Mouse (Mus musculus) MEL (cell line): ENCODE data around the gene Atg2a.

Experiments used
- CTCF ChIP-seq, 3 experiments: IDR thresholded peaks in 2 of 3; conservative IDR thresholded peaks in 1 of 3; 2 replicates each; pipeline ENCODE4 v1.5.1; 2011 to 2012; ENCODE audit warnings: low read length in 3 of 3, low read depth in 2 of 3, mild to moderate bottlenecking in 2 of 3, improper control_type of control experiment in 1 of 3, inconsistent platforms in 1 of 3, mixed read lengths in 1 of 3, moderate library complexity in 1 of 3; ENCODE audit not compliant: control insufficient read depth in 1 of 3, insufficient read depth in 1 of 3, poor library complexity in 1 of 3, severe bottlenecking in 1 of 3
- E2F4 ChIP-seq: IDR thresholded peaks from 2 replicates; pipeline ENCODE4 v1.6.1; 2011; ENCODE audit warnings: low read depth, low read length, improper control_type of control experiment, borderline replicate concordance
- JUND ChIP-seq: IDR thresholded peaks from 2 replicates; pipeline ENCODE4 v1.6.1; 2011; ENCODE audit warnings: low read depth, mild to moderate bottlenecking, improper control_type of control experiment, low read length
- POLR2A ChIP-seq, 2 experiments: IDR thresholded peaks; 2 replicates each; pipeline ENCODE4 v1.6.1; 2011 to 2012; ENCODE audit warnings: low read length in 2 of 2, mild to moderate bottlenecking in 2 of 2, control low read depth in 1 of 2, improper control_type of control experiment in 1 of 2, low read depth in 1 of 2, moderate library complexity in 1 of 2; ENCODE audit not compliant: control insufficient read depth in 1 of 2, insufficient read depth in 1 of 2, poor library complexity in 1 of 2
- RCOR1 ChIP-seq: IDR thresholded peaks from 2 replicates; pipeline ENCODE4 v1.6.1; 2012; ENCODE audit warnings: low read depth, mild to moderate bottlenecking, inconsistent platforms, low read length, improper control_type of control experiment
- ZNF384 ChIP-seq: IDR thresholded peaks from 2 replicates; pipeline ENCODE4 v1.6.1; 2012; ENCODE audit warnings: low read depth, mild to moderate bottlenecking, inconsistent platforms, low read length, improper control_type of control experiment

- TF ChIP-seq RCOR1 (no peak), CTCF (IDR thresholded peaks at IDR 0.05 in 2 of 3, conservative IDR thresholded peaks at IDR 0.05 in 1 of 3; ENCODE audit: control insufficient read depth in 1 of 3, insufficient read depth in 1 of 3, low read depth in 2 of 3, low read length in 3 of 3, poor library complexity in 1 of 3, severe bottlenecking in 1 of 3) (no peak), POLR2A (IDR thresholded peaks at IDR 0.05; ENCODE audit: control insufficient read depth in 1 of 2, insufficient read depth in 1 of 2, low read depth in 1 of 2, low read length in 2 of 2, poor library complexity in 1 of 2) (no peak), E2F4 (no peak), JUND (no peak), ZNF384 (no peak)
Measured at GRCm38 (mm10) chr19:6277661-6278438, 36.4 kb downstream of the Atg2a start.
